8 mouse cellular contexts compared by ENCODE assay signal in the genomic region with DNA sequence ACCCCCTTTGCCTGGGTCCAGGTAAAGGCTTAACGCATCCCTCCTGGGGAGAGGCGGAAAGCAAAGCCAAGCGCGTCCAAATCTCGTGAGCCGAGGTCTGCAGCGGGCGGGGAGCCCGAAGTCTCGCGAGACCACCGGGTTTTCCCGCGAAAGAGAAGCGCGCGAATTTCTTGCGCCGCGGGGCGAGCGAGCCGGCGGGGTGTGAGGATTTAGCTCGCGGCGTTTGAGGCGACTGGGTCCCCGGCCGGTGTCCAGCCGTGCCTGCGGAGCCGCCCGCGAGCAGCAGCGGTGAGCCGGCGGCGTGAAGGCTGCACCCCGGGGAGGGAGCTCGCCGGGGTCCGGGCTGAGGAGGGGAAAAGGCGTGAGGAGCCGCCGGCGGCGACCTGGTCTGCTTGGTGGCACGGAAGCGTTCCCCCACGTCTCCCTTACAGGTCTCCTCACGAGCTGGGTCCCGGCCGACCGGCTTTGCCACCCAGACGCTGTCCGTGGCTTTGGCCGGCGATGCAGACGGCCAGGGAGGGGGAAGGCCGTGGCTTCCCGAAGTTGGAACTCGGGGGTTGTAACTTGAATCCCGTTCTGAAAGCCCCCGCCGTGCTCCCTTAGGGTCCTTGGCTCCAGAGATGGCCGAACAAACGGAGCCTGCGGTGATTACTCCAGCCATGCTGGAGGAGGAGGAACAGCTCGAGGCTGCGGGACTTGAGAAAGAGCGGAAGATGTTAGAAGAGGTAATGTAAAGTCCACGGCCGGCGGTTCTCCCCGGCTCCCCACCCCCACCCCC. TPM values are rescaled to one million over a fixed set of nuclear protein-coding genes. Genes with fewer than 3 reads are reported as not detected.
DNase-seq lines count a peak whose midpoint lies in the region; ATAC-seq lines count a peak whose summit lies in the region.

A gene (plus strand): TSS at position 128 of the 778 bp plus-strand sequence.

- DNase-seq in 416B (ENCODE audit: low read depth) = peak; percentile 92
- peak; percentile 72 to 75 for DNase-seq in adrenal gland, postnatal 4 days (ENCODE audit: low spot score in 2 of 2)
- DNase-seq in heart, adult 8-10 months (ENCODE audit: low spot score) = peak; percentile 68
- DNase-seq in kidney, adult 8-10 months = peak; percentile 67 to 77
- DNase-seq in spleen, adult 18-20 months = peak; percentile 71 to 83

- peak within 1 kb of the TSS; percentile 80 for H3K27ac ChIP-seq in embryonic facial prominence, embryonic 13.5 days
- H3K27ac ChIP-seq in limb, embryonic 13.5 days = peak within 1 kb of the TSS; percentile 85
- H3K27ac ChIP-seq in midbrain, embryonic 15.5 days = peak within 1 kb of the TSS; percentile 64

- peak within 1 kb of the TSS; percentile 91 for H3K4me3 ChIP-seq in embryonic facial prominence, embryonic 13.5 days
- H3K4me3 ChIP-seq in limb, embryonic 13.5 days = peak within 1 kb of the TSS; percentile 91
- H3K4me3 ChIP-seq in midbrain, embryonic 15.5 days = peak within 1 kb of the TSS; percentile 59

- H3K27me3 ChIP-seq in embryonic facial prominence, embryonic 13.5 days = no peaks in the 10 kb centered on the region
- H3K27me3 ChIP-seq in limb, embryonic 13.5 days = no peaks in the 10 kb centered on the region
- no peaks in the 10 kb centered on the region for H3K27me3 ChIP-seq in midbrain, embryonic 15.5 days (replicated peaks)

- H3K4me2 ChIP-seq in embryonic facial prominence, embryonic 13.5 days = peak within 1 kb of the TSS; percentile 72
- peak within 1 kb of the TSS; percentile 76 for H3K4me2 ChIP-seq in limb, embryonic 13.5 days (replicated peaks)
- peak within 1 kb of the TSS; percentile 98 for H3K4me2 ChIP-seq in midbrain, embryonic 15.5 days

- no peaks in the 10 kb centered on the region for H3K9me3 ChIP-seq in embryonic facial prominence, embryonic 13.5 days
- no peaks in the 10 kb centered on the region for H3K9me3 ChIP-seq in limb, embryonic 13.5 days
- no peaks in the 10 kb centered on the region for H3K9me3 ChIP-seq in midbrain, embryonic 15.5 days

- WGBS in embryonic facial prominence, embryonic 13.5 days = under 1% methylated on average over 76 of the region's 76 CpGs
- WGBS in limb, embryonic 13.5 days = under 1% methylated on average over 76 of the region's 76 CpGs
- WGBS in midbrain, embryonic 15.5 days = under 1% methylated on average over 76 of the region's 76 CpGs

- H3K9ac ChIP-seq in embryonic facial prominence, embryonic 13.5 days = peak within 1 kb of the TSS; percentile 96
- H3K9ac ChIP-seq in limb, embryonic 13.5 days = peak within 1 kb of the TSS; percentile 95
- peak within 1 kb of the TSS; percentile 69 for H3K9ac ChIP-seq in midbrain, embryonic 15.5 days

- peaks cover 11% of the 10 kb centered on the region for H3K36me3 ChIP-seq in embryonic facial prominence, embryonic 13.5 days
- peaks cover 13% of the 10 kb centered on the region for H3K36me3 ChIP-seq in limb, embryonic 13.5 days
- no peaks in the 10 kb centered on the region for H3K36me3 ChIP-seq in midbrain, embryonic 15.5 days (replicated peaks)

- ATAC-seq in embryonic facial prominence, embryonic 13.5 days (ENCODE audit: insufficient number of reproducible peaks, insufficient read depth, low FRiP score, low TSS enrichment, low read depth) = peak; percentile 83
- ATAC-seq in limb, embryonic 13.5 days (ENCODE audit: low FRiP score, low read depth) = peak; percentile 89
- ATAC-seq in midbrain, embryonic 15.5 days (replicated peaks) = peak; percentile 95

- H3K4me1 ChIP-seq in embryonic facial prominence, embryonic 13.5 days = peaks cover 13% of the 10 kb centered on the region
- peaks cover 20% of the 10 kb centered on the region for H3K4me1 ChIP-seq in limb, embryonic 13.5 days
- peaks cover 10% of the 10 kb centered on the region for H3K4me1 ChIP-seq in midbrain, embryonic 15.5 days

RNA-seq across cellular contexts. Expression of the gene that starts here (rescaled TPM):
- total RNA-seq in adrenal gland, postnatal 4 days (2021) = 10 to 100 TPM; 25.5 to 29.6 TPM
- polyA plus RNA-seq in embryonic facial prominence, embryonic 13.5 days (2015; fragmentation: Nextera tagmentation; extraction: Ambion mirVana) = 54.2 and 58.3 TPM in 2 replicates
- total RNA-seq in heart, adult 8-10 months (2022) = under 1 TPM; 0.37 to 0.92 (median 0.75) TPM
- 46.5 and 47.4 TPM in 2 replicates for polyA plus RNA-seq in limb, embryonic 13.5 days (2015; fragmentation: Nextera tagmentation; extraction: Ambion mirVana)
- 6.1 and 9.4 TPM in 2 replicates for polyA plus RNA-seq in midbrain, embryonic 15.5 days (2015; fragmentation: Nextera tagmentation; extraction: Ambion mirVana)

Comparison
In these comparisons a context has a peak if more than half of its experiments do, and no peak if none do; other contexts are left out.
1. Peak in every context shown above with its lines: DNase-seq, ATAC-seq, H3K4me3 ChIP-seq and H3K27ac ChIP-seq.
2. RNA of the gene that starts here (total RNA-seq): 25.5 to 29.6 TPM in adrenal gland, postnatal 4 days; 0.37 to 0.92 TPM in heart, adult 8-10 months; every median in the first group is over 10 times any median in the second.
3. Peak in DNase-seq in heart, adult 8-10 months; RNA of the gene not detected or under 1 TPM.